Mouse (Mus musculus): ENCODE measurements around the gene Wdr3. TPM values are rescaled to one million over a fixed set of nuclear protein-coding genes. Genes with fewer than 3 reads are reported as not detected.

The Wdr3 gene
- polyA plus RNA-seq (2016; fragmentation: Nextera tagmentation; extraction: Ambion mirVana) = 41.0 and 46.0 TPM in 2 replicates

DNA sequence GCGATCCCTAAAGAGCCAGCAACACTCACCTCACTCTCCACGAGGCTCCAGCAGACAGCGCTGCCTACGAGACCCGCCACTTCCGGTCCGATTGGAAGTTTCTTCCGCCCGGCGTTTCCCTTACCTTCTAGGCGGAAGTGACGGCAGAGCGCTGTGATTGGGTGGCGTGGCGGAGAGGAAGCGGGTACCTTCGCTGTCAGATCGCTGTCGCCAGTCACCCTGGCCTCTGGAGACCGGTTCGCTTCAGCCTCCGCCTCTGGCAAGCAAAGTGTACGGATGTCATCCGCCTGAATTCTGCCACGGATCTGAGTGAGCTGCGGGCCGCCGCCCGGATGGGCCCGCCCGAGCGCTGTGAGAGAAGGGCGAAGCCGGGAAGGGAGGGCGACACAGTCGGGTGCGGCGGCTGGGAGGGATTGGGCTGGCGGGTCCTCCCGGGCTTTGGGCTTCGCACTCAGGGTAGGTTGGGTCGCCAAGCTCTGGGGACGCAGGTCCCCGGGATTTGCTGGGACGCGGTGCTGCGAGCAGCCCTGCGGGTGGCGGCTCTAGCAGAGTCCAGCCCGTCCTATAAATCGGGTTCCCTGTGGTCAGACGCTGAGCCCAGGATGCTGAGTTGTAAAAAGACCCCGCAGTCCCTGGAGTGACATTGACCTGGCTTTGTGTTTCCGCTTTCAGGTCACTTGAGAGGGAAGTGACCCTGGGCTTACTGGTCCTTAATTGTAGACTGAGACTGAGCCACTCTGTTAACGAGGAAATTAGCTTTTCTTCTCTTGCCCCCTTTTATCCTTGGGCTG lies at the start of gene Wdr3, which contains the start of gene Gdap2:
Gene Wdr3 (minus strand): TSS at position 93 of the 791 bp plus-strand sequence.
Gene Gdap2 (plus strand): TSS at position 67 of the 791 bp plus-strand sequence.
- Histone ChIP-seq H3K36me3 (peaks cover 14% of the 10 kb centered on the region), H3K4me2 (replicated peaks) (peak within 1 kb of the TSS; percentile 83), H3K27ac (peak within 1 kb of the TSS; percentile 84; the same call in 1 of the 2 replicates), H3K4me3 (peak within 1 kb of the TSS; percentile 82), H3K9me3 (no peaks in the 10 kb centered on the region), H3K4me1 (peaks cover 13% of the 10 kb centered on the region), H3K27me3 (replicated peaks) (no peaks in the 10 kb centered on the region), H3K9ac (peak within 1 kb of the TSS; percentile 90)
- under 1% methylated on average over 55 of the region's 55 CpGs for WGBS
- peak; percentile 99 for ATAC-seq (ENCODE audit: low FRiP score, low read depth)

DNA sequence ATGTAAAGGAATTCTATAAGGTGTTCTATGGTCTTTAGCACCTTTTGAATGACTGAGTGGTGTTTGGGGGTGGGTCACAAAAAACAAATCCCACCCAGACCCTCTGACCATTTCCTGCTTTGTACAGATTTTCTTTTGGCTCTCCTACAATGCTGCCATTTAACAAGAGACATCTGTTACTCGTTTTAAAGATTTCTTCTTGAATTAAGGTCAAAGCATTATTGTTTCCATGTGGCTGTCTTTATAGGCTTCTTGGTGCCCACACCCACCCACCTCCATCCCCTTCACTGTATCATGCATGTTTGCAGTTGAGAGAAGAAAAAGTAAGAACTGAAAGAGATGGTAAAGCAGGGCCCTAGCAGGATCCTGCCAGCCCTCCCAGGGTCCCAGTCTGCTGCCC lies 44.8 kb upstream of the Wdr3 start:
- Histone ChIP-seq H3K4me3 (no peak overlapping the region), H3K27ac (no peak overlapping the region), H3K4me1 (no peaks in the 10 kb centered on the region), H3K4me2 (replicated peaks) (no peak overlapping the region), H3K36me3 (peaks cover 36% of the 10 kb centered on the region), H3K9me3 (no peaks in the 10 kb centered on the region), H3K9ac (no peak overlapping the region), H3K27me3 (replicated peaks) (no peaks in the 10 kb centered on the region)
- no peak for ATAC-seq (ENCODE audit: low FRiP score, low read depth)
- WGBS = 70% methylated on average over 1 of the region's 1 CpGs

DNA sequence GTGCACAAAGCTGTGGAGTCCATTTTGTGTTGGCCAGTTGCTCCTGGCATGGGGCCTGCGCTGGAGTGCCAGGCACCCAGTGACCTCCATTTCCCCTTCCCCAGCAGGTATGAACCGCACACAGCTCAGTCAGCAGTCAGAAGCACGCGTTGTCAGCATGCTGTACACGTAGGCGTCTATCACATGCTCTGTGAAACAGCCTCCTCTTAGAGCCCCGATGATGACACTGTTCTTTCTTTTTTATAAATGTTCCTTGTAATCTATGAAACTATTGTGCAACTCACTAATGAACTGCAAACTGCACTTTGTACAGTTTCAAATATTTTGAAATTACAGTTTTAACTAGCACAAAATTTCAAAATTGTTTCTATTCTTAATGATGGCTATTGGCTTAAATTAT lies 39.3 kb upstream of the Wdr3 start:
- no peaks in the 10 kb centered on the region for H3K27me3 ChIP-seq (replicated peaks)
- 92% methylated on average over 7 of the region's 7 CpGs for WGBS
- H3K4me2 ChIP-seq (replicated peaks) = no peak overlapping the region
- H3K9me3 ChIP-seq = no peaks in the 10 kb centered on the region
- ATAC-seq (ENCODE audit: low FRiP score, low read depth) = no peak
- peaks cover 55% of the 10 kb centered on the region for H3K36me3 ChIP-seq
- H3K9ac ChIP-seq = no peak overlapping the region
- no peak overlapping the region for H3K4me3 ChIP-seq
- H3K4me1 ChIP-seq = no peaks in the 10 kb centered on the region
- no peak overlapping the region for H3K27ac ChIP-seq

DNA sequence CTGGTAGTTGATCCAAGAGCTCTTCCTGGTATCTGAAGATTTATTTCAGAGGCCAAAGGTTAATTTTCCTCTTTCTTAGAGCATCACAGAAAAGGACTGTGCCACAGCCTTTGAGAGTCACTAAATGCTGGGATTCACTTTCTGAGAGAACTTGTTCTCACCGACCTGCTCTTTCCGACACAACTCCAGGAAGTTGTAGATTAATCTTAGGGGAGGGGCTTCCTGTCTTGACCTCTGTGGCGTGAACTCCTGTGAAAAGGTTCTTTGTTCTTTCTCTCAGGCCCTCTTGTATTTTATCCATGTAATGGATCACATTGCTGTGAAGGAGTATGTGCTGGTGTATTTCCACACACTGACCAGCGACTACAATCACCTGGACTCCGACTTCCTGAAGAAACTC lies 32.0 kb upstream of the Wdr3 start:
- H3K27me3 ChIP-seq (replicated peaks) = no peaks in the 10 kb centered on the region
- H3K36me3 ChIP-seq = peaks cover 27% of the 10 kb centered on the region
- no peak for ATAC-seq (ENCODE audit: low FRiP score, low read depth)
- no peak overlapping the region for H3K9ac ChIP-seq
- no peak overlapping the region for H3K4me2 ChIP-seq (replicated peaks)
- no peak overlapping the region for H3K27ac ChIP-seq
- no peak overlapping the region for H3K4me3 ChIP-seq
- WGBS = 38% methylated on average over 5 of the region's 5 CpGs
- H3K9me3 ChIP-seq = no peaks in the 10 kb centered on the region
- no peaks in the 10 kb centered on the region for H3K4me1 ChIP-seq

DNA sequence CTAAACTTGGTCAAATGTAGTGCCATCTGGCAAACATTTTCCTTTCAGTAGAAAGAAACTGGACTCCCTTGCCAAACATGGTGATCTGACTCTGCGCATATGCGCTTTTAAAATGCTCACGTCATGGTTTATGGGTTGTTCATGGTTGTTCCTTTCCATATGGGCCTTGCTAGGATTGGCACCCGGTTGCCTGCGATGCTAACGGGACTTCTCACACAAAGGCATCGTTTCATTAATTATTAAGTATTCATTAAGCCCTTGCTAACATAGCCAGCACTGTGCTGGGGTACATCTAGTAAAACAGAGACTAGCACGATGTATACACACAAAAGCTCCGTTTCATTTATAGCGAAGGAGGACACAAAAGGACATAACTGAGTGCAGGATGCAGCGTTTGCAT lies 27.7 kb upstream of the Wdr3 start:
- Histone ChIP-seq H3K36me3 (peaks cover 23% of the 10 kb centered on the region), H3K9ac (no peak overlapping the region), H3K27me3 (replicated peaks) (no peaks in the 10 kb centered on the region), H3K4me1 (no peaks in the 10 kb centered on the region), H3K27ac (no peak overlapping the region), H3K9me3 (no peaks in the 10 kb centered on the region), H3K4me3 (no peak overlapping the region), H3K4me2 (replicated peaks) (no peak overlapping the region)
- peak; percentile 67 for ATAC-seq (ENCODE audit: low FRiP score, low read depth)
- WGBS = 77% methylated on average over 11 of the region's 11 CpGs

DNA sequence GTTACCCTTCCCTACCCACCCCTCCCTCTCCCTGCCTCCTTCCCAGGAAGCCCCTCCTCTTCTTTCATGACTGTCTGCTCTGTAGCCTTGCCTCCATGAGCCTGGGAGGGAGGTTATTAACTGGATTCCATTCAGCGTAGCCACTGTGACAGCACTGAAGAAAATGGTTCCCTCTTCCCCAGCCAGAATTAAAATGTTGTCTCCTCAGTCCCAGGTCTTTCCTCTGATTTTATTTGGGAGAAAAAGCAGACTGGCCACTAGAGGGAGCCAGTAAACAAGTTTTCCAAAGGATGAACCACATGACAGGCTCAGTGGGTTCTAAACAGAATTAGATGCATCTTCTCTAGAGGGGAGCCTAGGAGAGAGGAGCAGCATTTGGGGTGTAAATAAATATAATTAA lies 27.2 kb upstream of the Wdr3 start:
- Histone ChIP-seq H3K4me3 (no peak overlapping the region), H3K4me1 (no peaks in the 10 kb centered on the region), H3K27ac (no peak overlapping the region), H3K9me3 (no peaks in the 10 kb centered on the region), H3K9ac (no peak overlapping the region), H3K4me2 (replicated peaks) (no peak overlapping the region), H3K27me3 (replicated peaks) (no peaks in the 10 kb centered on the region), H3K36me3 (peaks cover 23% of the 10 kb centered on the region)
- 61% methylated on average over 1 of the region's 1 CpGs for whole genome bisulfite sequencing
- peak; percentile 74 for ATAC-seq (ENCODE audit: low FRiP score, low read depth)

DNA sequence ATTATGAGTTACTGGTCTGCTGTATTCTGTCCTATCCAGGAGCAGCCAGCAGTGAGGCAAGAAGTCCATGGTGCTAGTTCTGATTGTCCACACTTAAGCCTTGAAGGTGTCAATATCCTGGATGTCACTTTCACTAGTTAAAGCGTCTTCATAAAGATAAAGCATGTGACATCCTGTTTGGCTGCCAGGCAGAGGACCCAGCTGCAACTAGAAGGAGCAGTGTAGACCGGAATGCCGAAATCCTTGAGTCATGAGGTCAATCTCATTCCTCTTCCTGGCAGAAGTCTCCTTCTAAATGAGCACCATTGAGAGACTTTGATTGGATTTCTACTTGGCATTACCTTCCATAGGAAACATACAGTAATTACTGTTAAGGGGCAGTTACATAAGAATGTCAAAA lies 18.3 kb upstream of the Wdr3 start:
- Histone ChIP-seq H3K27me3 (replicated peaks) (no peaks in the 10 kb centered on the region), H3K9me3 (no peaks in the 10 kb centered on the region), H3K4me2 (replicated peaks) (no peak overlapping the region), H3K36me3 (peaks cover 56% of the 10 kb centered on the region), H3K9ac (no peak overlapping the region), H3K4me1 (no peaks in the 10 kb centered on the region), H3K4me3 (no peak overlapping the region), H3K27ac (no peak overlapping the region)
- ATAC-seq (ENCODE audit: low FRiP score, low read depth) = no peak
- WGBS = 94% methylated on average over 3 of the region's 3 CpGs

DNA sequence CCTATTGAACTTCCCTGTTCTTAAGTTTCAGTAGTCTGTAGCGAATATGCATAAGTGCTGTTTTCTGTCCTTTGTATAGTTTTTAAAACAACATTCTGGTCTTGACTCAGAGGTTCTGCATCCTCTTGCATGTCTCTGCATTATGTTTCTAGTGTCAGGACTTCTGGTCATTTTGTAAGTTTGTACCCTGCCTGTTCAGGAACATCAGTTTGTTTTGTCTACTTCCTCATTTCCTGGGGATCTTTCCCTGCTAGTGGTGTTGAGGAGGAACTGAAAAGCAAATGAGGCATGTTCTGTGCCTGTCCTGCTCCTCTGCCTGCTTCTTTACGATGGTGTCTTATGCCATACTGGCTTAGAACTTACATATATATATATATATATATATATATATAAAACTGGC lies 13.8 kb upstream of the Wdr3 start:
- Histone ChIP-seq H3K9ac (no peak overlapping the region), H3K27ac (no peak overlapping the region), H3K4me1 (no peaks in the 10 kb centered on the region), H3K27me3 (replicated peaks) (no peaks in the 10 kb centered on the region), H3K4me3 (no peak overlapping the region), H3K9me3 (no peaks in the 10 kb centered on the region), H3K4me2 (replicated peaks) (no peak overlapping the region), H3K36me3 (peaks cover 78% of the 10 kb centered on the region)
- no peak for ATAC-seq (ENCODE audit: low FRiP score, low read depth)
- 96% methylated on average over 2 of the region's 2 CpGs for WGBS

DNA sequence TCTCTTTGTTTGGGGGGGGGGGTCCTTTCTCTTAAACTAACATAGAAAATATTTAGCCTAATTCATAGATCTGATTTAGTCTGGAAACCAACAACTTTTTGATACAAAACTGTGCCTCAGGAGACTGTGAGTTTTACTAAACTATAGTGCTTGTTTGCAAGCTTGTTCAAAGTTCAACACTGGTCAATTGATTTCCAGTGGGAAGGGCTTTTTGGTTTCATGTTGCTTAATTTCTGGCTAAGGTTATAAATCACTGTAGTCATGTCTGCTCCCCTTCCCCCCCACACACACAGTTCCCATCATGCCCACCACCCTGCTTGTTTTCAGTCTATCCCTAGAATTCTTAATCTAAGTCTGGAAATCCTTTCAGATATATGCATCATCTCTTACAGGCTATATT lies 2.8 kb upstream of the Wdr3 start:
- no peak for ATAC-seq (ENCODE audit: low FRiP score, low read depth)
- H3K9ac ChIP-seq = no peak overlapping the region
- peaks cover 13% of the 10 kb centered on the region for H3K4me1 ChIP-seq

DNA sequence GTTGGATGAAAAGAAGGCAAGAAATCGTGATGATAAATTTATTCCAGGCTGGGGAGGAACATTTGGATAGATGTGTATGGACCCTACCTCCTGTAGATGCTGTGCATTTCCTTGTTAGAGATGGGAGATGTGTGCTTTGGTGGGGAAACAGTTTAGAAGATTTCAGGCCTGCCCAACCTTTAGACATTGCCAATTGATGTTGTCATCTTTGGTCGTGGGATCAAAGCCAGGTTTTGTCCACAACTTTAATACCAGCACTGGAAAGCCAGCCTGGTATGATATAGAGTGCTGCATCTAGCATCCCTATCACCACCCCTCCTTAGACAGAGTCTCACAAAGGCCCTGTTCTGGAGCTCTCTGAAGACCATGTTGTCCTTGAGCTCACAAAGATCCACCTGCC lies 1.3 kb upstream of the Wdr3 start:
- Histone ChIP-seq H3K9ac (no peak overlapping the region), H3K4me1 (peaks cover 13% of the 10 kb centered on the region), H3K9me3 (no peaks in the 10 kb centered on the region), H3K4me3 (no peak overlapping the region), H3K27ac (no peak overlapping the region), H3K36me3 (peaks cover 10% of the 10 kb centered on the region), H3K4me2 (replicated peaks) (peak overlapping the region; percentile 83; the same call in 1 of the 2 replicates), H3K27me3 (replicated peaks) (no peaks in the 10 kb centered on the region)
- 93% methylated on average over 2 of the region's 2 CpGs for WGBS
- no peak for ATAC-seq (ENCODE audit: low FRiP score, low read depth)

More for the DNA sequence above, 2.8 kb upstream of the Wdr3 start:
- Histone ChIP-seq H3K27me3 (replicated peaks) (no peaks in the 10 kb centered on the region), H3K4me2 (replicated peaks) (no peak overlapping the region), H3K9me3 (no peaks in the 10 kb centered on the region), H3K27ac (no peak overlapping the region), H3K4me3 (no peak overlapping the region), H3K36me3 (no peaks in the 10 kb centered on the region; the same call in 1 of the 2 replicates)

DNA sequence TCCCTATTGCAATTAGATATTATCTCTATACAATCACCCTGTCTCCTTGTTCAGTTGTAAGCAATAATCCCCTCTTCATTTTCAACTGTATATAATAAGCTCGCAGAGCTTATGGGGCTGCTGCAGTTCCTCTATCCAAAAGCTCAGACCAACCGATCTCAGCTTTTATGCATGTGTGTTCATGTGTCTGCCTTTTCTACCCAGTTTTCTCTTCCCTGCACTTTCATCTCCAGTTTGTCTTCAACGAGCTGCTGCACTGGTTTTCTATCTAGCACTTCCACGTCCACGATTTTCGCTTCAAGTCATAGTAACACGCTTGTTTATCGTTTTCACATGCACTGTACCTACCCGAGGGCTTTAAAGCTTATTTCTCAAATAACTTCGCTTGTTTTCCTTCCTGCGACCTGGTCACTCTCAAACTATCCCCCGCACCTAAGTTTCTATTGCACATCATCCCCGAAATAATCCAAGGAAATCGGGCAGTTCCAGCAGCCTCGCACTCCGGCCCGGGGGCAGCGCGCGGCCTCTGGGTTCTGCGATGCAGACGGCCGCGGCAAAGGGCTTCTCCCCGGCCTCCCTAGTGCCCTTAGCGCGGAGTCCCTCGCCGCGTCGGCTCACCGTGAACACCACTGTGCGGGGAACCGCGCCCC lies 417 bp downstream of the Wdr3 start:
- Histone ChIP-seq H3K4me1 (peaks cover 13% of the 10 kb centered on the region), H3K4me2 (replicated peaks) (peak overlapping the region; percentile 83), H3K36me3 (peaks cover 21% of the 10 kb centered on the region), H3K4me3 (peak overlapping the region; percentile 82), H3K27ac (no peak overlapping the region), H3K9ac (peak overlapping the region; percentile 73), H3K27me3 (replicated peaks) (no peaks in the 10 kb centered on the region), H3K9me3 (no peaks in the 10 kb centered on the region)
- 1% methylated on average over 35 of the region's 35 CpGs for WGBS
- ATAC-seq (ENCODE audit: low FRiP score, low read depth) = no peak

DNA sequence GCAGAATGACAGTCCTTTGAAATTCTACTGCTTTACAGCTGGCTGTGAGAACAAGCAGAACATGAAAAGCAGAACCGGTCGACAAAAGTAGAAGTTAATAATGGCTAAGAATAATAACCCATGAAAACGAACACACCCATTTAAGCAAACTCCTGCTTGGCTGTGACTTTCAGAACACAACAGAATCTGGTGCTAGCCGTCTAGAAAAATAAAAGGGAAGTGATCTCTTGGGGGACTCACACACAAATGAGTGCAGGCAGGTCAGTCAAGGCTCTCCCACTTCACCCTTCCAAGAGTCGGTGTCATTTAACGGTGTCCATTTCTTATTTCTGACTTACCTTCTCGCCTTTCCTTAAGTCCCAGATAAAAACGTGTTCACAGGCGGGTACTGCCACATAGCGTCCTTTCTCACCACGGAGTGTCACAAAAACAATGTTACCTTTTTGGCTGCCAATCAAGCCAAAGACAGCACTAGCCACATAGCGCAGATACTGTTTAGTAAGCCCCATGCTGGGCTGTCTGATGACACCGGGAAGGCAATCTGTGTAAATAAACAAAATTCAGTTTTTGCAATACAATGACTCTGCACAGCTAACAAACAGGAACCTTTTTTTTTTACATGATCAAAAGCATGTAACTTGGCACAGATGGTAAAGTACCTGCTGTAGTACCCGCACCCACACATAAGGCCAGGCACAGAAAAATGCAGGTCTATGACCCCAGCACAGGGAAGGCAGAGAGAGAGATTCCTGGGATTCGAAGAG lies 1.3 kb downstream of the Wdr3 start:
- H3K36me3 ChIP-seq = peaks cover 30% of the 10 kb centered on the region
- H3K27me3 ChIP-seq (replicated peaks) = no peaks in the 10 kb centered on the region
- no peak overlapping the region for H3K27ac ChIP-seq
- peak overlapping the region; percentile 83 for H3K4me2 ChIP-seq (replicated peaks)
- H3K9ac ChIP-seq = 0 out of 2 replicates have a peak overlapping the region, but pooled peaks have one; percentile 73
- H3K9me3 ChIP-seq = no peaks in the 10 kb centered on the region
- WGBS = 89% methylated on average over 15 of the region's 15 CpGs
- H3K4me1 ChIP-seq = peaks cover 13% of the 10 kb centered on the region
- H3K4me3 ChIP-seq = peak overlapping the region; percentile 82; the same call in 1 of the 2 replicates
- ATAC-seq (ENCODE audit: low FRiP score, low read depth) = no peak
